Mouse (Mus musculus) olfactory bulb, adult 2 months (tissue): ENCODE data around the gene Nrp1. TPM values are rescaled to one million over a fixed set of nuclear protein-coding genes. Genes with fewer than 3 reads are reported as not detected.

Experiments
- H3K27ac ChIP-seq: fragments of 200-500 bp; 2 replicates; pipeline ENCODE4 v1.5.1; 2012; ENCODE audit warnings: low read depth, low read length; ENCODE audit not compliant: insufficient read depth
- H3K4me1 ChIP-seq: fragments of 200-500 bp; 2 replicates; pipeline ENCODE4 v1.6.1; 2012; ENCODE audit warnings: low read length; ENCODE audit not compliant: control insufficient read depth, insufficient read depth
- H3K4me3 ChIP-seq: fragments of 200-500 bp; 2 replicates; pipeline ENCODE4 v1.5.1; 2012; ENCODE audit warnings: mild to moderate bottlenecking, low read depth, low read length, moderate library complexity; ENCODE audit not compliant: insufficient read depth
- CTCF ChIP-seq: fragments of 200-500 bp; IDR thresholded peaks from 2 replicates; pipeline ENCODE4 v1.5.1; 2012; ENCODE audit warnings: low read depth, mild to moderate bottlenecking, low read length, moderate library complexity; ENCODE audit not compliant: insufficient read depth
- POLR2A ChIP-seq: fragments of 200-500 bp; IDR thresholded peaks from 2 replicates; pipeline ENCODE4 v1.6.1; 2012; ENCODE audit warnings: mild to moderate bottlenecking, low read depth, low read length, moderate library complexity; ENCODE audit not compliant: insufficient read depth
- WGBS: fragments of 180-500 bp; shearing (Covaris S2); methylation state at CpG from one replicate; pipeline ENCODE4 v1.1.7; 2018; 5-methylcytosine and 5-hydroxymethylcytosine counted together
- polyA plus RNA-seq: library from polyadenylated mRNA; stranded (reverse); fragments of >200 nt; gene quantifications from 2 replicates; pipeline ENCODE4 v1.2.4, GENCODE M21; 2012; ENCODE audit warnings: low replicate concordance; ENCODE audit not compliant: missing spikeins, insufficient read depth, insufficient read length

The Nrp1 gene
- polyA plus RNA-seq, 1 experiment, result not detected

GRCm38 (mm10) chr8:128549738-128550137 lies 191.3 kb downstream of the Nrp1 start:
- Histone ChIP-seq H3K4me3 (no peak overlapping the region), H3K4me1 (no peaks in the 10 kb centered on the region), H3K27ac (no peak overlapping the region)
- 97% methylated on average over 5 of the region's 5 CpGs for WGBS
- TF ChIP-seq CTCF, result no peak
- no peak for TF ChIP-seq POLR2A

- no peak overlapping the region for H3K27ac ChIP-seq
- H3K4me3 ChIP-seq, result no peak overlapping the region
- 48% methylated on average over 15 of the region's 15 CpGs for WGBS
- H3K4me1 ChIP-seq, result no peaks in the 10 kb centered on the region
- TF ChIP-seq POLR2A, result no peak
- peak; percentile 60 for TF ChIP-seq CTCF
Observed at GRCm38 (mm10) chr8:128551421-128552139, 193.2 kb downstream of the Nrp1 start.
